Mouse (Mus musculus): ENCODE results near the gene Oprm1. TPM values are rescaled to one million over a fixed set of nuclear protein-coding genes. Genes with fewer than 3 reads are reported as not detected.

Gene Oprm1
- polyA plus RNA-seq, 1 experiment = 0.09 TPM

- H3K27ac ChIP-seq (ENCODE audit: control insufficient read depth, insufficient read depth, low read depth, low read length) = no peak overlapping the region
- TF ChIP-seq POLR2A (IDR thresholded peaks at IDR 0.05; ENCODE audit: control insufficient read depth, low read depth, low read length) (no peak), CTCF (IDR thresholded peaks at IDR 0.05; ENCODE audit: control insufficient read depth, insufficient read depth, insufficient replicate concordance, low read depth, low read length) (no peak)
- no peaks in the 10 kb centered on the region for H3K4me1 ChIP-seq (ENCODE audit: control insufficient read depth, insufficient read depth, low read length)
- H3K27me3 ChIP-seq (ENCODE audit: control insufficient read depth, insufficient read depth, low read length) = no peaks in the 10 kb centered on the region
- no peaks in the 10 kb centered on the region for H3K36me3 ChIP-seq (ENCODE audit: control insufficient read depth, insufficient read depth, low read length)
- H3K4me3 ChIP-seq (ENCODE audit: control insufficient read depth, low read depth, low read length) = no peak overlapping the region
These were observed 220.4 kb downstream of the Oprm1 start for GRCm38 (mm10) chr10:6978733-6979132.

- Histone ChIP-seq H3K4me1 (ENCODE audit: control insufficient read depth, insufficient read depth, low read length) (no peaks in the 10 kb centered on the region), H3K27me3 (ENCODE audit: control insufficient read depth, insufficient read depth, low read length) (no peaks in the 10 kb centered on the region), H3K27ac (ENCODE audit: control insufficient read depth, insufficient read depth, low read depth, low read length) (no peak overlapping the region), H3K36me3 (ENCODE audit: control insufficient read depth, insufficient read depth, low read length) (no peaks in the 10 kb centered on the region), H3K4me3 (ENCODE audit: control insufficient read depth, low read depth, low read length) (no peak overlapping the region)
- TF ChIP-seq CTCF (IDR thresholded peaks at IDR 0.05; ENCODE audit: control insufficient read depth, insufficient read depth, insufficient replicate concordance, low read depth, low read length) = no peak
- no peak for TF ChIP-seq POLR2A (IDR thresholded peaks at IDR 0.05; ENCODE audit: control insufficient read depth, low read depth, low read length)
These were observed 220.9 kb downstream of the Oprm1 start for GRCm38 (mm10) chr10:6979216-6979615.

- no peaks in the 10 kb centered on the region for H3K27me3 ChIP-seq (ENCODE audit: control insufficient read depth, insufficient read depth, low read length)
- no peaks in the 10 kb centered on the region for H3K36me3 ChIP-seq (ENCODE audit: control insufficient read depth, insufficient read depth, low read length)
- no peak overlapping the region for H3K4me3 ChIP-seq (ENCODE audit: control insufficient read depth, low read depth, low read length)
- TF ChIP-seq POLR2A (IDR thresholded peaks at IDR 0.05; ENCODE audit: control insufficient read depth, low read depth, low read length) = no peak
- no peak for TF ChIP-seq CTCF (IDR thresholded peaks at IDR 0.05; ENCODE audit: control insufficient read depth, insufficient read depth, insufficient replicate concordance, low read depth, low read length)
- H3K4me1 ChIP-seq (ENCODE audit: control insufficient read depth, insufficient read depth, low read length) = no peaks in the 10 kb centered on the region
- H3K27ac ChIP-seq (ENCODE audit: control insufficient read depth, insufficient read depth, low read depth, low read length) = no peak overlapping the region
These were observed 221.5 kb downstream of the Oprm1 start for GRCm38 (mm10) chr10:6979789-6980188.

- Histone ChIP-seq H3K27ac (ENCODE audit: control insufficient read depth, insufficient read depth, low read depth, low read length) (no peak overlapping the region), H3K4me1 (ENCODE audit: control insufficient read depth, insufficient read depth, low read length) (no peaks in the 10 kb centered on the region), H3K27me3 (ENCODE audit: control insufficient read depth, insufficient read depth, low read length) (no peaks in the 10 kb centered on the region), H3K36me3 (ENCODE audit: control insufficient read depth, insufficient read depth, low read length) (no peaks in the 10 kb centered on the region), H3K4me3 (ENCODE audit: control insufficient read depth, low read depth, low read length) (no peak overlapping the region)
- TF ChIP-seq POLR2A (IDR thresholded peaks at IDR 0.05; ENCODE audit: control insufficient read depth, low read depth, low read length) (no peak), CTCF (IDR thresholded peaks at IDR 0.05; ENCODE audit: control insufficient read depth, insufficient read depth, insufficient replicate concordance, low read depth, low read length) (no peak)
These were observed 221.9 kb downstream of the Oprm1 start for GRCm38 (mm10) chr10:6980236-6980635.

- Histone ChIP-seq H3K36me3 (ENCODE audit: control insufficient read depth, insufficient read depth, low read length) (no peaks in the 10 kb centered on the region), H3K4me3 (ENCODE audit: control insufficient read depth, low read depth, low read length) (no peak overlapping the region), H3K27ac (ENCODE audit: control insufficient read depth, insufficient read depth, low read depth, low read length) (no peak overlapping the region), H3K4me1 (ENCODE audit: control insufficient read depth, insufficient read depth, low read length) (no peaks in the 10 kb centered on the region), H3K27me3 (ENCODE audit: control insufficient read depth, insufficient read depth, low read length) (no peaks in the 10 kb centered on the region)
- TF ChIP-seq POLR2A (IDR thresholded peaks at IDR 0.05; ENCODE audit: control insufficient read depth, low read depth, low read length) (no peak), CTCF (IDR thresholded peaks at IDR 0.05; ENCODE audit: control insufficient read depth, insufficient read depth, insufficient replicate concordance, low read depth, low read length) (no peak)
These were observed 224.4 kb downstream of the Oprm1 start for GRCm38 (mm10) chr10:6982751-6983151.

GRCm38 (mm10) chr10:6983431-6983830, 225.1 kb downstream of the Oprm1 start:
- no peak overlapping the region for H3K27ac ChIP-seq (ENCODE audit: control insufficient read depth, insufficient read depth, low read depth, low read length)
- no peak overlapping the region for H3K4me3 ChIP-seq (ENCODE audit: control insufficient read depth, low read depth, low read length)
- no peak for TF ChIP-seq POLR2A (IDR thresholded peaks at IDR 0.05; ENCODE audit: control insufficient read depth, low read depth, low read length)
- TF ChIP-seq CTCF (IDR thresholded peaks at IDR 0.05; ENCODE audit: control insufficient read depth, insufficient read depth, insufficient replicate concordance, low read depth, low read length) = no peak
- no peaks in the 10 kb centered on the region for H3K36me3 ChIP-seq (ENCODE audit: control insufficient read depth, insufficient read depth, low read length)
- no peaks in the 10 kb centered on the region for H3K4me1 ChIP-seq (ENCODE audit: control insufficient read depth, insufficient read depth, low read length)
- H3K27me3 ChIP-seq (ENCODE audit: control insufficient read depth, insufficient read depth, low read length) = no peaks in the 10 kb centered on the region

GRCm38 (mm10) chr10:6986246-6986645, 227.9 kb downstream of the Oprm1 start:
- no peak overlapping the region for H3K27ac ChIP-seq (ENCODE audit: control insufficient read depth, insufficient read depth, low read depth, low read length)
- TF ChIP-seq CTCF (IDR thresholded peaks at IDR 0.05; ENCODE audit: control insufficient read depth, insufficient read depth, insufficient replicate concordance, low read depth, low read length) = no peak
- no peak for TF ChIP-seq POLR2A (IDR thresholded peaks at IDR 0.05; ENCODE audit: control insufficient read depth, low read depth, low read length)
- no peak overlapping the region for H3K4me3 ChIP-seq (ENCODE audit: control insufficient read depth, low read depth, low read length)
- no peaks in the 10 kb centered on the region for H3K27me3 ChIP-seq (ENCODE audit: control insufficient read depth, insufficient read depth, low read length)
- no peaks in the 10 kb centered on the region for H3K36me3 ChIP-seq (ENCODE audit: control insufficient read depth, insufficient read depth, low read length)
- no peaks in the 10 kb centered on the region for H3K4me1 ChIP-seq (ENCODE audit: control insufficient read depth, insufficient read depth, low read length)

Data from testis, adult 2 months (tissue).